Mouse (Mus musculus) right cerebral cortex, postnatal 25 days (tissue): ENCODE results near the gene Olfr1105.

Experiments used
- DNase-seq: peaks from one replicate; pipeline ENCODE4 v3.0.0; 2022

Gene Olfr1105

GRCm38 (mm10) chr2:87036431-87036830, at the start of gene Olfr1105:
TSS of gene Olfr1105 (minus strand) at chr2:87036531.
- DNase-seq = no peak

- DNase-seq = no peak
Measured at GRCm38 (mm10) chr2:87075717-87076116, 39.4 kb upstream of the Olfr1105 start, which contains the start of gene Olfr1107. TSS of gene Olfr1107 (minus strand) at chr2:87075817.

- DNase-seq = no peak
Measured at GRCm38 (mm10) chr2:87052173-87052572, 15.8 kb upstream of the Olfr1105 start, which contains the start of gene Olfr1106. TSS of gene Olfr1106 (minus strand) at chr2:87052273.

- no peak for DNase-seq
Measured at GRCm38 (mm10) chr2:87026980-87027379, 9.4 kb downstream of the Olfr1105 start, which contains the start of gene Olfr1104. TSS of gene Olfr1104 (minus strand) at chr2:87027080.

- DNase-seq = no peak
Measured at GRCm38 (mm10) chr2:86998098-86998497, 38.2 kb downstream of the Olfr1105 start, which contains the start of gene Olfr1102. TSS of gene Olfr1102 (plus strand) at chr2:86998398.

GRCm38 (mm10) chr2:86991121-86991520, 45.2 kb downstream of the Olfr1105 start, which contains the start of gene Olfr1101:
TSS of gene Olfr1101 (minus strand) at chr2:86991221.
- DNase-seq = no peak
